Comparison of ENCODE assay signal across 21 mouse cellular contexts in the genomic region with DNA sequence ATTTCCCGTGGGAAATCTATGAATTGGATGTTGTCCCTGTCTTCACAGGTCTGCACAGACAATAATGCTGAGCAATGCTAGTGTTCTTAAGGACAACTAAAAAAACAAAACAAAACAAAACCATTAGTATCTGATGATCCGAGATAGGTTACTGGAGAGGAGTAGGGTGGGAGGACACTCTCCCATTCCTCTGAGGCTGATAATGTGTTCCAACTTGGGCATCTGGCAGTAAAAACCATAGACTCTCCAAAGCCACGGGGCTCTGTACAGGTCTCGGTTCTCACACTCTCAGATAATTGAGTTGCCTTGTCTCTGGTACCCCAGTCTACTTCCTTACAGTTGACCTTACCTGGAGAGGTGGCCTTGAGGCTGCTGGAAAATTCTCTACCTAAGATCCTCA.
DNase-seq lines count a peak whose midpoint lies in the region; ATAC-seq and TF ChIP-seq lines count a peak whose summit lies in the region.
"Had no signal": no experiment of that assay in that cellular context is flagged by ENCODE, and none has a peak within 500 bp of the region (broad histone marks: within the 10 kb centered on the region; RNA-seq: fewer than 3 reads in every experiment).

No protein-coding gene starts in this region.

- intact Hi-C loops in heart, adult 2 months (cut with DNase I): no loop called here

- H3K4me2 ChIP-seq in heart, embryonic 12.5 days: no peak overlapping the region
- no peak overlapping the region for H3K4me2 ChIP-seq in intestine, embryonic 15.5 days (replicated peaks)
- H3K4me2 ChIP-seq in liver, embryonic 14.5 days (ENCODE audit: low read depth): peak overlapping the region; percentile 71
- no peak overlapping the region for H3K4me2 ChIP-seq in hindbrain, postnatal 0 days (ENCODE audit: low read depth, low read length)
- H3K4me2 ChIP-seq: kidney, embryonic 15.5 days; limb, embryonic 13.5 days; lung, embryonic 15.5 days; midbrain, embryonic 13.5 days; neural tube, embryonic 13.5 days had no signal

- TF ChIP-seq POLR2A in heart, adult 2 months (IDR thresholded peaks at IDR 0.05; ENCODE audit: insufficient read depth, low read depth, low read length): no peak

- no peak overlapping the region for H3K4me3 ChIP-seq in heart, embryonic 12.5 days
- no peak overlapping the region for H3K4me3 ChIP-seq in heart, adult 2 months
- H3K4me3 ChIP-seq in intestine, embryonic 15.5 days (replicated peaks): no peak overlapping the region
- no peak overlapping the region for H3K4me3 ChIP-seq in liver, embryonic 14.5 days (ENCODE audit: insufficient read depth in 1 of 2, low read depth in 2 of 2, low read length in 2 of 2)
- H3K4me3 ChIP-seq in hindbrain, postnatal 0 days (ENCODE audit: low read length): no peak overlapping the region
- H3K4me3 ChIP-seq: embryonic facial prominence, embryonic 10.5 days; kidney, embryonic 15.5 days; limb, embryonic 13.5 days; lung, embryonic 15.5 days; midbrain, embryonic 13.5 days; neural tube, embryonic 13.5 days had no signal

- no peak for TF ChIP-seq CTCF in heart, adult 2 months (IDR thresholded peaks at IDR 0.05)
- no peak for TF ChIP-seq CTCF in liver, embryonic 14.5 days (IDR thresholded peaks at IDR 0.05; ENCODE audit: low read depth)
- TF ChIP-seq CTCF in hindbrain, postnatal 0 days (IDR thresholded peaks at IDR 0.05; ENCODE audit: low read depth): no peak

- WGBS in heart, embryonic 12.5 days: 74% methylated on average over 4 of the region's 4 CpGs
- 79% methylated on average over 4 of the region's 4 CpGs for WGBS in heart, adult 2 months
- 82% methylated on average over 4 of the region's 4 CpGs for WGBS in intestine, embryonic 15.5 days
- 30% methylated on average over 4 of the region's 4 CpGs for WGBS in liver, embryonic 14.5 days (ENCODE audit: insufficient replicate concordance)
- 88% methylated on average over 4 of the region's 4 CpGs for WGBS in hindbrain, postnatal 0 days

- H3K9me3 ChIP-seq in heart, embryonic 12.5 days (replicated peaks): no peaks in the 10 kb centered on the region
- H3K9me3 ChIP-seq in intestine, embryonic 15.5 days: no peaks in the 10 kb centered on the region
- no peaks in the 10 kb centered on the region for H3K9me3 ChIP-seq in liver, embryonic 14.5 days (ENCODE audit: control insufficient read depth, low read length)
- no peaks in the 10 kb centered on the region for H3K9me3 ChIP-seq in hindbrain, postnatal 0 days (ENCODE audit: low read length)
- H3K9me3 ChIP-seq: embryonic facial prominence, embryonic 10.5 days; kidney, embryonic 15.5 days; limb, embryonic 13.5 days; lung, embryonic 15.5 days; midbrain, embryonic 13.5 days; neural tube, embryonic 13.5 days had no signal

- TF ChIP-seq EP300 in heart, adult 2 months (IDR thresholded peaks at IDR 0.05; ENCODE audit: insufficient read depth, low read depth, low read length): no peak
- TF ChIP-seq EP300 in liver, embryonic 14.5 days (IDR thresholded peaks at IDR 0.05; ENCODE audit: low read depth): no peak

- H3K36me3 ChIP-seq in heart, embryonic 12.5 days: no peaks in the 10 kb centered on the region
- no peaks in the 10 kb centered on the region for H3K36me3 ChIP-seq in heart, adult 2 months (ENCODE audit: control insufficient read depth, insufficient read depth, low read length)
- H3K36me3 ChIP-seq in intestine, embryonic 15.5 days: no peaks in the 10 kb centered on the region
- no peaks in the 10 kb centered on the region for H3K36me3 ChIP-seq in liver, embryonic 14.5 days (replicated peaks; ENCODE audit: control insufficient read depth, insufficient read depth, low read depth)
- H3K36me3 ChIP-seq in hindbrain, postnatal 0 days (ENCODE audit: insufficient read depth, low read length): no peaks in the 10 kb centered on the region
- H3K36me3 ChIP-seq: embryonic facial prominence, embryonic 10.5 days; kidney, embryonic 15.5 days; limb, embryonic 13.5 days; lung, embryonic 15.5 days; midbrain, embryonic 13.5 days; neural tube, embryonic 13.5 days had no signal

- DNase-seq in heart, adult 2 months: no peak
- no peak for DNase-seq in liver, embryonic 14.5 days (ENCODE audit: low read depth in 3 of 3, low spot score in 3 of 3)
- DNase-seq in urinary bladder, postnatal 10 days (ENCODE audit: low spot score): no peak
- DNase-seq in kidney, adult 18-20 months: no peak
- no peak for DNase-seq in hindbrain, postnatal 0 days (ENCODE audit: low spot score)
- DNase-seq: adrenal gland, adult 2 months; cerebellum, adult 8-10 months; gastrocnemius, postnatal 25 days; heart, postnatal 4 days; thymus, postnatal 4 days had no signal

- H3K27ac ChIP-seq in heart, embryonic 12.5 days (ENCODE audit: poor library complexity, severe bottlenecking): peak overlapping the region; percentile 58; the same call in 1 of the 2 replicates
- H3K27ac ChIP-seq in heart, adult 2 months: no peak overlapping the region
- H3K27ac ChIP-seq in intestine, embryonic 15.5 days: 0 out of 2 replicates have a peak overlapping the region, but pooled peaks have one; percentile 33
- peak overlapping the region; percentile 94 for H3K27ac ChIP-seq in liver, embryonic 14.5 days
- H3K27ac ChIP-seq in hindbrain, postnatal 0 days: no peak overlapping the region
- H3K27ac ChIP-seq: embryonic facial prominence, embryonic 10.5 days; kidney, embryonic 15.5 days; limb, embryonic 13.5 days; lung, embryonic 15.5 days; macrophage; midbrain, embryonic 13.5 days; neural tube, embryonic 13.5 days had no signal

- ATAC-seq in heart, embryonic 12.5 days (ENCODE audit: insufficient number of reproducible peaks, low FRiP score): peak; percentile 15; the same call in 1 of the 2 replicates
- ATAC-seq in intestine, embryonic 15.5 days: no peak
- ATAC-seq in liver, embryonic 14.5 days (ENCODE audit: insufficient read depth): peak; percentile 54
- no peak for ATAC-seq in hindbrain, postnatal 0 days
- ATAC-seq: forebrain, embryonic 16.5 days; hindbrain, embryonic 16.5 days; midbrain, embryonic 13.5 days had no signal

- H3K27me3 ChIP-seq in heart, embryonic 12.5 days (replicated peaks): 0 out of 2 replicates have a peak, but pooled peaks cover 11% of the 10 kb centered on the region
- no peaks in the 10 kb centered on the region for H3K27me3 ChIP-seq in heart, adult 2 months (ENCODE audit: control insufficient read depth, insufficient read depth, low read length)
- H3K27me3 ChIP-seq in intestine, embryonic 15.5 days (replicated peaks): no peaks in the 10 kb centered on the region
- no peaks in the 10 kb centered on the region for H3K27me3 ChIP-seq in liver, embryonic 14.5 days (ENCODE audit: control insufficient read depth, insufficient read depth, low read length)
- no peaks in the 10 kb centered on the region for H3K27me3 ChIP-seq in hindbrain, postnatal 0 days (ENCODE audit: insufficient read depth, low read length)
- H3K27me3 ChIP-seq: kidney, embryonic 15.5 days; limb, embryonic 13.5 days; lung, embryonic 15.5 days; neural tube, embryonic 13.5 days had no signal

- H3K4me1 ChIP-seq in heart, embryonic 12.5 days (replicated peaks): peaks cover 18% of the 10 kb centered on the region
- no peaks in the 10 kb centered on the region for H3K4me1 ChIP-seq in heart, adult 2 months (ENCODE audit: control insufficient read depth, insufficient read depth, low read length)
- peaks cover 13% of the 10 kb centered on the region; the same call in 1 of the 2 replicates for H3K4me1 ChIP-seq in intestine, embryonic 15.5 days (replicated peaks)
- H3K4me1 ChIP-seq in liver, embryonic 14.5 days (replicated peaks; ENCODE audit: control insufficient read depth in 2 of 2, insufficient read depth in 2 of 2, low read length in 1 of 2): peaks cover 68 to 71% of the 10 kb centered on the region in 2 experiments
- no peaks in the 10 kb centered on the region for H3K4me1 ChIP-seq in hindbrain, postnatal 0 days (ENCODE audit: insufficient read depth, low read length)

- no peaks in the 10 kb centered on the region for H3K79me2 ChIP-seq in heart, adult 2 months (replicated peaks; ENCODE audit: control insufficient read depth, insufficient read depth, low read length)

- H3K9ac ChIP-seq in heart, embryonic 12.5 days: no peak overlapping the region
- H3K9ac ChIP-seq in heart, adult 2 months (ENCODE audit: low read depth, low read length): no peak overlapping the region
- no peak overlapping the region for H3K9ac ChIP-seq in intestine, embryonic 15.5 days
- peak overlapping the region; percentile 38; the same call in 1 of the 2 replicates for H3K9ac ChIP-seq in liver, embryonic 14.5 days (replicated peaks)
- no peak overlapping the region for H3K9ac ChIP-seq in hindbrain, postnatal 0 days (replicated peaks; ENCODE audit: low read length)
- H3K9ac ChIP-seq: kidney, embryonic 15.5 days; limb, embryonic 13.5 days; lung, embryonic 15.5 days; midbrain, embryonic 13.5 days; neural tube, embryonic 13.5 days had no signal

Comparison
In these comparisons a context has a peak if more than half of its experiments do, and no peak if none do; other contexts are left out.
1. H3K27ac ChIP-seq: peak in heart, embryonic 12.5 days (single experiment), intestine, embryonic 15.5 days (single experiment) and liver, embryonic 14.5 days (single experiment); none in heart, adult 2 months (single experiment) and hindbrain, postnatal 0 days (single experiment).
2. ATAC-seq: peak in heart, embryonic 12.5 days (single experiment) and liver, embryonic 14.5 days (single experiment); none in intestine, embryonic 15.5 days (single experiment) and hindbrain, postnatal 0 days (single experiment).